Mouse (Mus musculus) retina, embryonic 14.5 days (tissue): ENCODE data around the gene Best3.
"Not testable (repeated sequence)": the region's sequence is repeated elsewhere in the genome, so short reads cannot be mapped to it uniquely, and the experiment has no call there.

Source experiments
- DNase-seq: peaks from one replicate; pipeline ENCODE4 v3.0.0-alpha.2; 2015; ENCODE audit warnings: low spot score

Gene Best3

GRCm38 (mm10) chr10:116978841-116979240 lies 7.3 kb upstream of the Best3 start:
- DNase-seq, result no peak

GRCm38 (mm10) chr10:116980273-116980672 lies 5.8 kb upstream of the Best3 start:
- DNase-seq, result no peak

- DNase-seq, result peak; percentile 61
Measured at GRCm38 (mm10) chr10:116980888-116981287, 5.2 kb upstream of the Best3 start.

- DNase-seq, result no peak
Measured at GRCm38 (mm10) chr10:116982526-116982925, 3.6 kb upstream of the Best3 start.

GRCm38 (mm10) chr10:116984836-116985235 lies 1.3 kb upstream of the Best3 start:
- no peak for DNase-seq

GRCm38 (mm10) chr10:116993971-116994370 lies 7.9 kb downstream of the Best3 start:
- DNase-seq, result no peak

GRCm38 (mm10) chr10:116995162-116995561 lies 9.0 kb downstream of the Best3 start:
- DNase-seq, result no peak

- DNase-seq, result no peak
Measured at GRCm38 (mm10) chr10:116995584-116996235, 9.6 kb downstream of the Best3 start.

- DNase-seq, result no peak
Measured at GRCm38 (mm10) chr10:116996236-116996600, 10.1 kb downstream of the Best3 start.

GRCm38 (mm10) chr10:116998716-116999455 lies 12.8 kb downstream of the Best3 start:
- DNase-seq, result no peak

GRCm38 (mm10) chr10:117000975-117001374 lies 14.9 kb downstream of the Best3 start:
- DNase-seq, result no peak

GRCm38 (mm10) chr10:117004695-117005094 lies 18.6 kb downstream of the Best3 start:
- DNase-seq, result no peak

GRCm38 (mm10) chr10:117005707-117006464 lies 19.8 kb downstream of the Best3 start:
- no peak for DNase-seq

GRCm38 (mm10) chr10:117009691-117010090 lies 23.6 kb downstream of the Best3 start:
- no peak for DNase-seq

GRCm38 (mm10) chr10:117011047-117011446 lies 24.9 kb downstream of the Best3 start:
- no peak for DNase-seq

GRCm38 (mm10) chr10:117013689-117014390 lies 27.7 kb downstream of the Best3 start:
- peak; percentile 65 for DNase-seq

- no peak for DNase-seq
Measured at GRCm38 (mm10) chr10:117014565-117014964, 28.5 kb downstream of the Best3 start.

- no peak for DNase-seq
Measured at GRCm38 (mm10) chr10:117018281-117018840, 32.2 kb downstream of the Best3 start.

GRCm38 (mm10) chr10:117021020-117021754 lies 35.1 kb downstream of the Best3 start:
- DNase-seq, result peak; percentile 67

- no peak for DNase-seq
Measured at GRCm38 (mm10) chr10:117023693-117024092, 37.6 kb downstream of the Best3 start.

- DNase-seq, result not testable (repeated sequence)
Measured at GRCm38 (mm10) chr10:117025776-117026175, 39.7 kb downstream of the Best3 start.
